Mouse (Mus musculus) midbrain, embryonic 12.5 days (tissue): ENCODE measurements around the gene Eif4enif1. TPM values are rescaled to one million over a fixed set of nuclear protein-coding genes. Genes with fewer than 3 reads are reported as not detected.
A peak's percentile ranks its signal among the peaks of the same experiment; 100 is the strongest.

ENCODE experiments used
- ATAC-seq: fragments of 200-750 bp; cut with Nextera tagmentation; 2 replicates; pipeline ENCODE4 v1.8.0; 2017; ENCODE audit warnings: low read depth, moderate TSS enrichment, moderate library complexity; ENCODE audit not compliant: low FRiP score
- H3K27ac ChIP-seq: fragments of 300-500 bp; sonication (generic); replicated peaks from 2 replicates; pipeline ENCODE4 v1.5.1; 2016; ENCODE audit warnings: mild to moderate bottlenecking
- H3K27me3 ChIP-seq: fragments of 300-500 bp; sonication (generic); 2 replicates; pipeline ENCODE4 v1.6.1; 2016; ENCODE audit warnings: mild to moderate bottlenecking
- H3K36me3 ChIP-seq: fragments of 300-500 bp; sonication (generic); 2 replicates; pipeline ENCODE4 v1.6.1; 2016
- H3K4me1 ChIP-seq: fragments of 300-500 bp; sonication (generic); 2 replicates; pipeline ENCODE4 v1.6.1; 2016
- H3K4me2 ChIP-seq: fragments of 300-500 bp; sonication (generic); replicated peaks from 2 replicates; pipeline ENCODE4 v1.6.1; 2016; ENCODE audit warnings: mild to moderate bottlenecking, moderate library complexity
- H3K4me3 ChIP-seq: fragments of 300-500 bp; sonication (generic); 2 replicates; pipeline ENCODE4 v1.5.1; 2016; ENCODE audit warnings: mild to moderate bottlenecking
- H3K9ac ChIP-seq: fragments of 300-500 bp; sonication (generic); replicated peaks from 2 replicates; pipeline ENCODE4 v1.6.1; 2016; ENCODE audit warnings: mild to moderate bottlenecking, moderate library complexity
- H3K9me3 ChIP-seq: fragments of 300-500 bp; sonication (generic); 2 replicates; pipeline ENCODE4 v1.6.1; 2016; ENCODE audit warnings: mild to moderate bottlenecking
- WGBS: fragments of 180-500 bp; shearing (Covaris S2); methylation state at CpG from one replicate; pipeline ENCODE4 v1.1.7; 2016; 5-methylcytosine and 5-hydroxymethylcytosine counted together
- polyA plus RNA-seq: library from polyadenylated mRNA; unstranded; fragments of >200 nt; fragmentation: Nextera tagmentation; extraction: Ambion mirVana; gene quantifications from 2 replicates; pipeline ENCODE4 v1.2.1, GENCODE M21; 2016

Gene Eif4enif1
- polyA plus RNA-seq, 1 experiment from 2014 or later = 60.9 TPM

DNA sequence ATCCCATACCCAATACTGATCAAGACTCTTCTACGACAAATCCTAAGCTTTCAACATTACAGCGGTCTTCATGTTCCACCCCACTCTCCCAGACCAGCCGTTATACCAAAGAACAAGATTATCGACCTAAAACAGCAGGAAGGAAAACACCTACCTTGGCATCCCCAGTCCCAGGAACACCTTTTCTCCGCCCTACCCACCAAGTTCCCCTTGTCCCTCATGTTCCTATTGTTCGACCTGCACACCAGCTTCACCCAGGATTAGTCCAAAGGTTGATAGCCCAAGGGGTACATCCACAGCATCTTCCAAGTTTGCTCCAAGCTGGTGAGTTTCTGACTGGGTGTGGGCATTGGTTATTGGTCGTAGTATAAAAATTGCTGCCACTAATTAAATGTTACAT is 40.2 kb downstream of the Eif4enif1 start:
- Histone ChIP-seq H3K9ac (no peak overlapping the region), H3K27ac (no peak overlapping the region), H3K4me2 (no peak overlapping the region), H3K4me1 (no peaks in the 10 kb centered on the region), H3K27me3 (no peaks in the 10 kb centered on the region), H3K36me3 (peaks cover 90% of the 10 kb centered on the region), H3K4me3 (no peak overlapping the region), H3K9me3 (peaks cover 2% of the 10 kb centered on the region; the same call in 1 of the 2 replicates)
- WGBS = 93% methylated on average over 7 of the region's 7 CpGs
- ATAC-seq = no peak

DNA sequence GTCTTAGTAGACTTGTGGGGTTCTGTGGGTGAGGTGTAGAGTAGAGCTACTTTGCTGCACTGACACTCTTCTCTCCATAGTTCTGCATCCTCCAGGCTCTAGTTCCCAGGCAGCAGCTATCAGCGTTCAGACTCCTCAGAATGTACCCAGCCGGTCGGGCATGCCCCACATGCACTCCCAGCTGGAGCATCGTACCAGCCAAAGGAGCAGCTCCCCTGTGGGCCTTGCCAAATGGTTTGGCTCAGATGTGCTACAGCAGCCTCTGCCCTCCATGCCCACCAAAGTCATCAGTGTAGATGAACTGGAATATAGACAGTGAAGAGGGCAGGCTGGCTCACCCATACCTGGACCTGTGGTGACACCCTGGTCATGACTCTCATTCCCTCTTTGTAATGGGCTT is 41.6 kb downstream of the Eif4enif1 start:
- Histone ChIP-seq H3K27me3 (no peaks in the 10 kb centered on the region), H3K36me3 (peaks cover 90% of the 10 kb centered on the region), H3K27ac (no peak overlapping the region), H3K4me2 (no peak overlapping the region), H3K4me3 (no peak overlapping the region), H3K9ac (no peak overlapping the region), H3K4me1 (no peaks in the 10 kb centered on the region), H3K9me3 (peaks cover 2% of the 10 kb centered on the region; the same call in 1 of the 2 replicates)
- ATAC-seq = no peak
- WGBS = 79% methylated on average over 4 of the region's 4 CpGs

DNA sequence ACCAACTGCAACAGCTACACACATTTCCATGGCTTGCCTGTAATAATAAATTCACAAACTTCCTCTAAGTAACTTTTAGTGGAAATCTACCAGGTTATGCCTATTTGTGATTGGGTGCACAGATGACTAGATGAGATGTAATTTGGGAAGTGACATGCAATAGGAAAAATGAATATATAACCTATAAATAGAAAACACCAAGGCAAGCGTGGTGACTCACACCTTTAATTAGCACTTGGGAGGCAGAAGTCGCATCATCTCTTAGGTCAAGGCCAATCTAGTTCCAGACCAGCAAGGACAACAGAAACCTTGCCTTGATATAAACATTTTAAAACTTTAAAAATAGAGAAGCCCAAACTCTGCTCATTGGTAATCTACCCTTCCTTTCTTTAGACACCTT is 45.2 kb downstream of the Eif4enif1 start:
- WGBS = 96% methylated on average over 2 of the region's 2 CpGs

DNA sequence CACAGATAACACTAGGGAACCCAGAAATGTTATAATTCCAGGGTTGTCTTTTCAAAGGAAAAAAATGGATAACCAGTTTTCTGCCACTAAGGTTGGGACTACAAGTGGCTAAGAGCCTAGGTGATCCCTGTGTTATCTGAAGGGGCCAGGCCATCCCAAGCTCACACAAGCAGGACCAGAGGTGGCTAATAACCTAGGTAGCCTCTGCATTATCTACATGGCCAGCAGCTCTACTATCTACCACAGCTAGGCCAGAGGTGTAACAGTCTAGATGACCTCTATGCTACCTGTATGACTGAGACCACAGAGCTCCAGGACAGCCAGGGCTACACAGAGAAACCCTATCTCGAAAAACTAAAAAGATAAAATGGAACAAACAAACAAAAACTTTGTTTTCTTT is 57.3 kb downstream of the Eif4enif1 start:
- no peak for ATAC-seq
- Histone ChIP-seq H3K4me1 (peaks cover 16% of the 10 kb centered on the region), H3K9me3 (no peaks in the 10 kb centered on the region), H3K27ac (no peak overlapping the region), H3K4me2 (no peak overlapping the region), H3K36me3 (peaks cover 91% of the 10 kb centered on the region), H3K9ac (no peak overlapping the region), H3K4me3 (no peak overlapping the region), H3K27me3 (no peaks in the 10 kb centered on the region)
- 92% methylated on average over 1 of the region's 1 CpGs for WGBS

More for the DNA sequence above, 45.2 kb downstream of the Eif4enif1 start:
- Histone ChIP-seq H3K27ac (no peak overlapping the region), H3K36me3 (peaks cover 91% of the 10 kb centered on the region), H3K27me3 (no peaks in the 10 kb centered on the region), H3K9me3 (no peaks in the 10 kb centered on the region), H3K9ac (no peak overlapping the region), H3K4me1 (no peaks in the 10 kb centered on the region), H3K4me3 (no peak overlapping the region), H3K4me2 (no peak overlapping the region)
- ATAC-seq = no peak

DNA sequence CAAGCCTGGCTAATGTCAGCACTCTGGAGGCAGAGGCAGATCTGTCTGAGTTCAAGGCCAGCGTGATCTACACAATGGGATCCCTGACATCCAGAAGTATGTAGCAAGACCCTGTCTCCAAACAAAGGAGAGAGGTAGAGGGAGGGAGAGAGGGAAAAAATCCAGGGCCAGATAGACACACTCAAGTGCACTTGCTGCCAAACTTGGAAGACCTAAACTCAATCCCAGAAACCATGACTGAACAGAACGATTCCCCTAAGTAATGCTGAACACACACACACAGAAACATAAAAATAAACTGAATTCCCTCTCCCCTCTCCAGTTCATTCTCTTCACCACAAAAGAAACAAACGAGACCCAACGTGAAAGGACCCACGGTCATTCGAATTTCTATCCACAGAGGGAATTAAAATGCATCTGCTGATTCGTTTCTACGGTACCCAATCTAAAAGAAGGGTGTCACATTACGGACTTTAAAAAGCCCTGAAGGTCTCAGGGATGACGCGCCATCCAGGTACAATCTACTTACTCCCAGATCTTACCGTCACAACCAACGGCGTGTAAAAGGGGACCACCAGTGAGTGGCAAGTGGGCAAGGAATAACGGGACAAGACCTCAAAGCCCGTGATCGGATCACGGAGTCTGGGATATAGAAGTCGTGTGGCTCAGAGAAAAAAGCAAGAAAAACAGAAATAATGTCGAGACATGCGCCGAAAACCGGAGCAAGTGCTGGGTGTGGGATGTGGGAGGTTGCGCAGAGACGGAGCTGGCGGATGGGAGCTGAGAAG is 63.3 kb downstream of the Eif4enif1 start:
- no peaks in the 10 kb centered on the region for H3K27me3 ChIP-seq
- peaks cover 37% of the 10 kb centered on the region for H3K36me3 ChIP-seq
- H3K9ac ChIP-seq = peak overlapping the region; percentile 98
- H3K9me3 ChIP-seq = no peaks in the 10 kb centered on the region
- peak overlapping the region; percentile 68 for H3K4me2 ChIP-seq
- 1% methylated on average over 26 of the region's 26 CpGs for WGBS
- ATAC-seq = peak; percentile 1; the same call in 1 of the 2 replicates
- peak overlapping the region; percentile 95 for H3K27ac ChIP-seq
- H3K4me3 ChIP-seq = peak overlapping the region; percentile 92
- peaks cover 27% of the 10 kb centered on the region for H3K4me1 ChIP-seq

DNA sequence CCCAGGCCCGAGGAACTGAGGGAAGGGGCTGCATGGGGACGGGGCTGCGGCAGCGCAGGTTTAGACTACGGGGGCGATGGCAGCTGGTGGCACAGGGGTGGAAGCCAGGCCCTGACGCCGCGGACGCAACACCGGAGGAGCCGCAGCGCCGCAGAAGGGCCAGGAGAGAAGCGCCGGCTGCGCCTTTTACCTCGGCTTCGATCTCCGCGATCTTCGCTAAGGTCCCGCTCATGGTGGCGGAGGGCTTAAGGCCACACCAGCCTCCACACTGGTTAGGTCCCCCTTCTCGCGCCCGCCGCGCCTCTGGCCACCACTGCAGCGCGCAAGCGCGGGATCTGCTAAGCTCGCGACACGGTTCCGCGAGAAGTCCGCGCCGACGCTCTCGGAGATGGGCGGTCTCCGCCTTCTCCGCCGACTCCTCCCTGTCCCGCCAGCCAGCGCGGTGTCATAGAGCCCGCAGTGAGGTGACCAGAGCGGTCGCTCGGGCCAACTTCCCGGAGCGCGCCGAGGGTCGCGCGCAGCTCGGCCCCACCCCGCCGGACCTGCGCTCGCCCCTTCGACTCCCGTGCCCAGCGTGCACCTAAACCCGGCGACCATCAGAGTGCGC is 64.0 kb downstream of the Eif4enif1 start, which contains the start of gene Drg1:
Gene Drg1, minus strand, starts transcription at position 337 of the 607 bp plus-strand sequence.
- WGBS = under 1% methylated on average over 68 of the region's 72 CpGs
- H3K27ac ChIP-seq = peak within 1 kb of the TSS; percentile 95
- peak within 1 kb of the TSS; percentile 68 for H3K4me2 ChIP-seq
- H3K36me3 ChIP-seq = peaks cover 30% of the 10 kb centered on the region
- peak; percentile 99 for ATAC-seq
- no peaks in the 10 kb centered on the region for H3K9me3 ChIP-seq
- peaks cover 27% of the 10 kb centered on the region for H3K4me1 ChIP-seq
- H3K4me3 ChIP-seq = peak within 1 kb of the TSS; percentile 92
- no peaks in the 10 kb centered on the region for H3K27me3 ChIP-seq
- H3K9ac ChIP-seq = peak within 1 kb of the TSS; percentile 98

DNA sequence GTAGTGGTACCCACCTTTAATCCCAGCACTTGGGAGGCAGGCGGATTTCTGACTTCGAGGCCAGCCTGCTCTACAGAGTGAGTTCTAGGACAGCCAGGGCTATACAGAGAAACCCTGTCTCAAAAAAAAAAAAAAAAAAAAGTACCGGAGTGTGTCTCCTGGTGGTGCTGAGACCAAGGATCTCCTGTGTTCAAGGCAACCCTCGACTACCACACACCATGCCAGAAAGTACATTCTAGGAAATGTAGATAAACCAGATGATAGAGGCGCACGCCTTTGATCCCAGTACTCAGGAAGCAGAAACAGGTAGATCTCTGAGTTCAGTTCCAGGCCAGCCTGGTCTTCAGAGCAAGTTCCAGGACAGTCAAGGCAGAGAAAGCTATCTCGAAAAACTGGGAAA is 64.9 kb downstream of the Eif4enif1 start:
- Histone ChIP-seq H3K4me1 (peaks cover 27% of the 10 kb centered on the region), H3K9me3 (no peaks in the 10 kb centered on the region), H3K9ac (no peak overlapping the region), H3K4me3 (peak overlapping the region; percentile 92), H3K27me3 (no peaks in the 10 kb centered on the region), H3K4me2 (peak overlapping the region; percentile 68), H3K27ac (peak overlapping the region; percentile 95; the same call in 1 of the 2 replicates), H3K36me3 (peaks cover 22% of the 10 kb centered on the region)
- 0 out of 2 replicates have a peak, but pooled peaks have one; percentile 6 for ATAC-seq
- 50% methylated on average over 7 of the region's 7 CpGs for WGBS

DNA sequence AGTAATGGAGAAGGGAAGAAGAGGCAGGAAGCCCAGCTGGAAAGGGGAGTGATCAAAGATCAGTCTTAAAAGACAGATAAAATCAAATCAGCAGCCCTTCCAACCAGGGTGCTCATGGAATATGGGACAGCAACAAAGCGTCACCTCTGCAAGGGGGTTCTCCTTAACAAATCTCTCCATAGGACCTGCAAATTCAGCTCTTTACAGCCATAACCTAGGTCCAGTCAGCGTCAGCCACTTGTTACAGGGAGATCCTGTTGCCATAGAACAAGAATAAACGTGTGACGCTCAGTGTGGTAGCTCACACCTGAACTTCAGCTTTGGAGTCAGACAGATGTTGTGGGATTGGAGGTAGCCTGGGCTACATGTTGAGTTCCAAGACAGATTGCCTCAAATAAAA is 67.0 kb downstream of the Eif4enif1 start:
- ATAC-seq = no peak
- Histone ChIP-seq H3K4me2 (no peak overlapping the region), H3K9me3 (no peaks in the 10 kb centered on the region), H3K36me3 (0 out of 2 replicates have a peak, but pooled peaks cover 4% of the 10 kb centered on the region), H3K27ac (no peak overlapping the region), H3K9ac (no peak overlapping the region), H3K27me3 (no peaks in the 10 kb centered on the region), H3K4me3 (no peak overlapping the region), H3K4me1 (peaks cover 14% of the 10 kb centered on the region)
- WGBS = 34% methylated on average over 4 of the region's 4 CpGs

DNA sequence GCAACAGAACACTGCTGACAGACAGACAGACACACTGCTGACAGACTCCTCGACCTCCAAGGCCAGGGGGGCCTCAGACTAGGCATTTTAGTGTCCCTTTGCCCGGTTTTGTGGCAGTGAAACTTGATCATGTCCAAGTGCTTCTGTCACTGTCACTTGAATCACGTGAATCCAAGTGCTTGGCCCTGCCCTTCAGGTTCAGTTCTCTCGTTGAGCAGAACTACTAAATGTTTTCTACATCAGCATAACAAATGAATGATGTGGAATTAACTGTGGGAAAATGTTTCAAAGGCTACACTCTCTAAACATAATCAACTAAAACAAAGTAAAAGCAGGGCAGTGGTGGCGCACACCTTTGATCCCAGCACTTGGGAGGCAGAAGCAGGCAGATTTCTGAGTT is 76.2 kb downstream of the Eif4enif1 start:
- Histone ChIP-seq H3K4me1 (no peaks in the 10 kb centered on the region), H3K36me3 (no peaks in the 10 kb centered on the region), H3K27me3 (no peaks in the 10 kb centered on the region), H3K4me3 (no peak overlapping the region), H3K9ac (no peak overlapping the region), H3K27ac (no peak overlapping the region), H3K9me3 (no peaks in the 10 kb centered on the region), H3K4me2 (no peak overlapping the region)
- no peak for ATAC-seq
- 75% methylated on average over 5 of the region's 5 CpGs for WGBS

DNA sequence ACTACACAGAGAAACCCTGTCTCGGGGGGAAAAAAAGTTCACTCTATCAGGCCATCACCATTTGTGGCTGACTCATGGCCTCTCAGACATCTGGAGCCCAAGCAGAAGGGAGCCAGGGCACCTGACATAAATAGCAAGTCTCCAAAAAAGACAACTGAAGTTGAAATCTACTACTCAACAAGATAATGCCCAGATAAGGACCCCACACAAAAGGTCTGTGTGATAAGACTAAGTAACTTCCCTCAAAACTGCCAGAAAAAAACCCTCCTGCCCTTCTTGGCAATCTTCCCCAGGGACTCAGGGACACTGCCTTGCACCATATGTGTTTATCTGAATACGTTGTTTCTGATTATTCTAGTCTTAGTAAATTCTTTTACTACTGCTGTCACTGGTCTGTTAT is 77.5 kb downstream of the Eif4enif1 start:
- ATAC-seq = no peak
- Histone ChIP-seq H3K27ac (no peak overlapping the region), H3K9me3 (no peaks in the 10 kb centered on the region), H3K27me3 (no peaks in the 10 kb centered on the region), H3K9ac (no peak overlapping the region), H3K4me2 (no peak overlapping the region), H3K4me1 (no peaks in the 10 kb centered on the region), H3K36me3 (no peaks in the 10 kb centered on the region), H3K4me3 (no peak overlapping the region)
- 80% methylated on average over 2 of the region's 2 CpGs for WGBS

DNA sequence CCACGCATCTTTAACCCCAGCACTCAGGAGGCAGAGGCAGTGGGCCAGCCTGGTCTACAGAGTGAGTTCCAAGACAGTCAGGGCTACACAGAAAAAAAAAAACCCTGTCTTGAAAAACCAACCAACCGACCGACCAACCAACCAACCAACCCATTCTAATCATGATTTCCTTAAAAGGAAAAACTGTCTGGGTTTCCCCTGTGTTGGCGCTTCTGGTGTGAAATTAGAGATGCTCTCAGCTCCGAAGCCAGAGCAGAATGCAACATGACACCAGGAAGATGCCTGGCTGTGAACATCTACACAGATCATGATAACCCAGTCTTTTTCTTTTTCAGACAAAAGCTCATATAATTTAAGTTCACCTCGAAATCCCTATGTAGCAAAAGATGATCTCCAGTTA is 80.7 kb downstream of the Eif4enif1 start:
- H3K27me3 ChIP-seq = peaks cover 5% of the 10 kb centered on the region; the same call in 1 of the 2 replicates
- H3K36me3 ChIP-seq = no peaks in the 10 kb centered on the region
- H3K4me3 ChIP-seq = no peak overlapping the region
- no peak overlapping the region for H3K27ac ChIP-seq
- no peak for ATAC-seq
- no peak overlapping the region for H3K9ac ChIP-seq
- peaks cover 9% of the 10 kb centered on the region for H3K4me1 ChIP-seq
- WGBS = 82% methylated on average over 6 of the region's 6 CpGs
- no peak overlapping the region for H3K4me2 ChIP-seq
- no peaks in the 10 kb centered on the region for H3K9me3 ChIP-seq

DNA sequence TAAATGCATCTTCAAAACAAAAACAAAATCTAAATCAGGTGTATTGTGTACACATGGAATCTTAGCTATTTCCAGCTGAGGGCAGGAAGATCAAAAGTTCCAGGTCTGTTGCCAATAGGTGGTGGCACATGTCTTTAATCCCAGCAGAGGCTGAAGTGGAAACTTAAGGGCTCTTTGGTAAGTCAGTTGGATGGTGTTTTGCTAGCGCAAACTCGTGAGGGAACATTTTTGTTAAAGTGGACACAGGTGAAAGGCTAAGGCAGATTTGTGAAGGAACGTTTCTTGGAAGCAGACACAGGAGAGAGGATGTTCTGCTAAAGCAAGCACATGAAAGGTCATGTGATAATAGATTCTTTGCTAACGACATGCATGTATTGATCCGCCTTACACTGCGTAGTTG is 81.5 kb downstream of the Eif4enif1 start:
- Histone ChIP-seq H3K4me2 (no peak overlapping the region), H3K36me3 (no peaks in the 10 kb centered on the region), H3K27ac (no peak overlapping the region), H3K27me3 (peaks cover 5% of the 10 kb centered on the region; the same call in 1 of the 2 replicates), H3K4me1 (peaks cover 13% of the 10 kb centered on the region), H3K9ac (no peak overlapping the region), H3K4me3 (no peak overlapping the region), H3K9me3 (no peaks in the 10 kb centered on the region)
- 93% methylated on average over 6 of the region's 6 CpGs for WGBS
- ATAC-seq = no peak
